Mouse (Mus musculus): ENCODE measurements at regions not wholly inside any gene's neighbourhood (a gene's known extent, or its start where the extent isn't known, plus 50 kb on each side); places are given as distances from the start of the nearest gene placed in this dataset.

DNA sequence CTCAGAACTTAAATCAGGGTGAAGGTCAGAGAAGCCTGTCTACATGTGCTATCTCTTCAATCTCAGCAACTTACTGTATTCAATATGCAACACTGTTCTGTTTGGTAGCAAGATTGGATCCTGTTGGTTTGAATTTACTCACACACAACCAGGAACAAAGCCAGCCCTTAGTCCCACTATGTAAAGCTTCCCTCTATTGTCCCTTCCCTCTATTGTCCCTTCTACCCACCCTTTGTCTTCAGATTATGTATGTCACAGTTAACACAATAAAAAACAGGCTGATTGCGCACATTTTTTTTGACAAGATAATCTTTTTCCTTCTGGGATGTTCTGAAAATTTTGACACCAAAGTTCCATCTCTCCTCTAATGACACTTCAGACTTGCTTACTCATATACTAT, 280.4 kb downstream of the Lrriq3 start:
- Histone ChIP-seq H3K9ac (no peak overlapping the region), H3K36me3 (no peaks in the 10 kb centered on the region), H3K4me1 (no peaks in the 10 kb centered on the region), H3K4me2 (no peak overlapping the region), H3K4me3 (no peak overlapping the region), H3K27me3 (no peaks in the 10 kb centered on the region), H3K9me3 (no peaks in the 10 kb centered on the region), H3K27ac (no peak overlapping the region)
- 95% methylated on average over 1 of the region's 1 CpGs for WGBS
- no peak for ATAC-seq (ENCODE audit: insufficient number of reproducible peaks, low FRiP score, low TSS enrichment, low read depth)

DNA sequence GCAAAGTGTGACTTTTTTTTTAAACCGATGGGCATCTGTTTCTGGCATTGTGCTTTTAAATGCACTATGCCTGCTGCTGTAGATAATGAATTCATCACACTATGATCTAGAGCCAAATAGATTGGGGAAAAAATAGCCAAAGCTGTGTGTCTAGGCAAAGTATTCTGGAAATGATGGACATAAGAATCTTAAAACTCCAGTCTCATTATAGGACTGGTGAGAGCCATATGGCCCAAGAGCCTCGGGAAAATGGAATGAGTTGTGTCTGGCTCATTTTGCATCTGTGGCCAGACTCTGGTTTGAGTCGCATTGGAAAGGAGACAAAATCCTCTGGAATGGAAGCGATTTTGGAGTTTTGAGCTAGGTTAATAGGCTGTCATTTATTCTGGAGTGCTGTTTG, 288.7 kb downstream of the Lrriq3 start:
- H3K4me2 ChIP-seq, result no peak overlapping the region
- no peaks in the 10 kb centered on the region for H3K27me3 ChIP-seq
- WGBS, result 68% methylated on average over 4 of the region's 4 CpGs
- H3K27ac ChIP-seq, result no peak overlapping the region
- H3K36me3 ChIP-seq, result no peaks in the 10 kb centered on the region
- no peaks in the 10 kb centered on the region for H3K9me3 ChIP-seq
- no peak for ATAC-seq (ENCODE audit: insufficient number of reproducible peaks, low FRiP score, low TSS enrichment, low read depth)
- no peaks in the 10 kb centered on the region for H3K4me1 ChIP-seq
- H3K4me3 ChIP-seq, result no peak overlapping the region
- H3K9ac ChIP-seq, result no peak overlapping the region

DNA sequence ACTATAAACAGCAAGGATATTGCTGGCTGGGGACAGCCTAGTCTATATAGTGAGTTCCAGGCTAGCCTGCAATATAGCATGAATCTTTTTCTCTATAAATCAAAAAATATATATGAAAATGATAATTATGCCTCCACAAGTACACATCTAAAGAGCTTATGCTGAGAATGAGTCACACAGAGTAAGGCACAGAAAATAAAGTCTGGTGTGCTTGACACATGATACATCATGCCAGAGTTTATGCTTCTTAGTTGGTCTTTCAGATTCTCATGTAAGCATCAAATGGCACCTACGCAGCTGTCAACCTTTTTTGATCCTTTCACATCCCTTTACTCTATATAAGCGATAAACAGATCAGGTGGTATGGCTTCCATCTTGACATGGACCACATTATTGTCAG, 289.6 kb downstream of the Lrriq3 start:
- no peak overlapping the region for H3K4me2 ChIP-seq
- WGBS, result 84% methylated on average over 2 of the region's 2 CpGs
- H3K27me3 ChIP-seq, result no peaks in the 10 kb centered on the region
- no peak overlapping the region for H3K27ac ChIP-seq
- H3K4me1 ChIP-seq, result no peaks in the 10 kb centered on the region
- no peak overlapping the region for H3K9ac ChIP-seq
- no peaks in the 10 kb centered on the region for H3K9me3 ChIP-seq
- no peaks in the 10 kb centered on the region for H3K36me3 ChIP-seq
- ATAC-seq (ENCODE audit: insufficient number of reproducible peaks, low FRiP score, low TSS enrichment, low read depth), result no peak
- H3K4me3 ChIP-seq, result no peak overlapping the region

DNA sequence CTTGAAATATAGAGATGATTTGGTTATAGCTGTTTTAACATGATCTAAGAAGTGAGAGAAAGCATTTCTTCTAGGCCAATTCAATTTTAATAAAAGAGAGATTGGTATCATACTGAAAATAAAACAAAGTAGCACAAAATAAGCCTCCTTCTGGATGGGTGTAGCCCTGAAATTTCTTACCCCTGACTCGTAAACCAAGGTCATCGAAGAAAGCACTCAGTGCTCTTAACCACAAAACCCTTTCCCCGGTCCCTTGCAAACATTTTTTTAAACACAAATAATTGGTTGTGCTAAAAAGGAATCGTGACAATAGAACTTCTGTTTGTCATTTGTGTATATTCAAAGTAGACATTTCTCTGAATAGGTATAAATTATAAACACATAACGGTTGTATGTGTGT, 297.4 kb downstream of the Lrriq3 start:
- H3K4me3 ChIP-seq, result no peak overlapping the region
- ATAC-seq (ENCODE audit: insufficient number of reproducible peaks, low FRiP score, low TSS enrichment, low read depth), result no peak
- H3K27me3 ChIP-seq, result no peaks in the 10 kb centered on the region
- H3K9me3 ChIP-seq, result no peaks in the 10 kb centered on the region
- no peaks in the 10 kb centered on the region for H3K4me1 ChIP-seq
- no peak overlapping the region for H3K9ac ChIP-seq
- H3K4me2 ChIP-seq, result no peak overlapping the region
- 77% methylated on average over 5 of the region's 5 CpGs for WGBS
- no peak overlapping the region for H3K27ac ChIP-seq
- H3K36me3 ChIP-seq, result no peaks in the 10 kb centered on the region

- H3K4me2 ChIP-seq, result no peak overlapping the region
- no peaks in the 10 kb centered on the region for H3K36me3 ChIP-seq
- no peak overlapping the region for H3K4me3 ChIP-seq
- H3K9ac ChIP-seq, result no peak overlapping the region
- no peaks in the 10 kb centered on the region for H3K4me1 ChIP-seq
- H3K27ac ChIP-seq, result no peak overlapping the region
- WGBS, result 76% methylated on average over 2 of the region's 2 CpGs
- no peak for ATAC-seq (ENCODE audit: insufficient number of reproducible peaks, low FRiP score, low TSS enrichment, low read depth)
- no peaks in the 10 kb centered on the region for H3K9me3 ChIP-seq
- H3K27me3 ChIP-seq, result no peaks in the 10 kb centered on the region
Observed at GRCm38 (mm10) chr3:155396134-155396533, 302.9 kb downstream of the Lrriq3 start.

DNA sequence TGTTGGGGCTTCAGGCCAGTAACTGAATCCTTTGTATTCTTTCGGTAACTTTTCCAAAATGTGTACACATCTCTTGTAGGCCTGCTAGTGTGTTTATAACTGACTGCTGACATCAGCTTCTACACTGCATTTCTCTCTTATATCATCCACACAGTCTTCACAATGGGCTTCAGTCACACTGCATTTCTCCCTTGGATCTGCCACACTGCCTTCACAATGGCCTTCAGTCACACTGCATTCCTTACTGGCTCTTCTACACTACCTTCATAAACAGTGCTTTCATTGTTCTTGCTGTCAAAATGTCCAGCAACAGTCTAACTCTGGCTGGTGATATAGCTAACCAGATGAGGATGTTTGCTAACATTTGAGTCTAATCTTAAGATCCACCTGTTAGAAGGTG, 308.5 kb downstream of the Lrriq3 start:
- H3K27me3 ChIP-seq, result no peaks in the 10 kb centered on the region
- H3K36me3 ChIP-seq, result no peaks in the 10 kb centered on the region
- no peak overlapping the region for H3K27ac ChIP-seq
- no peaks in the 10 kb centered on the region for H3K4me1 ChIP-seq
- ATAC-seq (ENCODE audit: insufficient number of reproducible peaks, low FRiP score, low TSS enrichment, low read depth), result no peak
- 94% methylated on average over 1 of the region's 1 CpGs for WGBS
- no peak overlapping the region for H3K4me2 ChIP-seq
- H3K9me3 ChIP-seq, result no peaks in the 10 kb centered on the region
- no peak overlapping the region for H3K9ac ChIP-seq
- no peak overlapping the region for H3K4me3 ChIP-seq

DNA sequence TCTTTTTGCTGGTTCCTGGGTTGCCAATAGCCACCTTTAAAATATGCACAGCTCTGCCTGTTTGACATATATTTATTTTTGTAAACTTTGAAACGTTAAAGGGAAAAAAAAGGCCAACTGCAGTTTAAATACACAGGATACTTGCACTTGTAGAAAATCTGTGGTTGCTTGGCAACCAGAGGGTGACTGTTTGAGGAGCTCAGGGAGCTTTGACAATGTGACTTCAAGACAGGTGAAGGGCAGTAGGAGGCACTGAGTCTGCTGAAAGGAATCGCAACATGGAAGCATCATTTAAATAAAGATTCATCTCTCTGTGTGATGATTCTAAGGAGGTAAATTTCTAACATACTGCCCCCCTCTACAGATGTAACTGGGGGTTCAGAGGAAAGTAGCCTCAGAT, 315.7 kb downstream of the Lrriq3 start:
- 50% methylated on average over 2 of the region's 2 CpGs for whole genome bisulfite sequencing
- Histone ChIP-seq H3K4me2 (no peak overlapping the region), H3K4me1 (no peaks in the 10 kb centered on the region), H3K36me3 (no peaks in the 10 kb centered on the region), H3K9ac (no peak overlapping the region), H3K27me3 (no peaks in the 10 kb centered on the region), H3K4me3 (no peak overlapping the region), H3K9me3 (no peaks in the 10 kb centered on the region), H3K27ac (no peak overlapping the region)
- no peak for ATAC-seq (ENCODE audit: insufficient number of reproducible peaks, low FRiP score, low TSS enrichment, low read depth)

GRCm38 (mm10) chr3:155409371-155409770, 316.1 kb downstream of the Lrriq3 start:
- H3K9ac ChIP-seq, result no peak overlapping the region
- H3K27me3 ChIP-seq, result no peaks in the 10 kb centered on the region
- no peak overlapping the region for H3K4me2 ChIP-seq
- WGBS, result 28% methylated on average over 2 of the region's 2 CpGs
- H3K36me3 ChIP-seq, result no peaks in the 10 kb centered on the region
- H3K4me3 ChIP-seq, result no peak overlapping the region
- ATAC-seq (ENCODE audit: insufficient number of reproducible peaks, low FRiP score, low TSS enrichment, low read depth), result no peak
- no peak overlapping the region for H3K27ac ChIP-seq
- no peaks in the 10 kb centered on the region for H3K4me1 ChIP-seq
- H3K9me3 ChIP-seq, result no peaks in the 10 kb centered on the region

GRCm38 (mm10) chr3:155409867-155410266, 316.6 kb downstream of the Lrriq3 start:
- no peak overlapping the region for H3K4me3 ChIP-seq
- H3K27ac ChIP-seq, result no peak overlapping the region
- no peaks in the 10 kb centered on the region for H3K4me1 ChIP-seq
- H3K36me3 ChIP-seq, result no peaks in the 10 kb centered on the region
- no peaks in the 10 kb centered on the region for H3K27me3 ChIP-seq
- 54% methylated on average over 2 of the region's 2 CpGs for WGBS
- H3K9ac ChIP-seq, result no peak overlapping the region
- H3K9me3 ChIP-seq, result no peaks in the 10 kb centered on the region
- no peak overlapping the region for H3K4me2 ChIP-seq
- ATAC-seq (ENCODE audit: insufficient number of reproducible peaks, low FRiP score, low TSS enrichment, low read depth), result no peak

- no peaks in the 10 kb centered on the region for H3K36me3 ChIP-seq
Observed at GRCm38 (mm10) chr3:155459701-155460481, 366.7 kb downstream of the Lrriq3 start.

DNA sequence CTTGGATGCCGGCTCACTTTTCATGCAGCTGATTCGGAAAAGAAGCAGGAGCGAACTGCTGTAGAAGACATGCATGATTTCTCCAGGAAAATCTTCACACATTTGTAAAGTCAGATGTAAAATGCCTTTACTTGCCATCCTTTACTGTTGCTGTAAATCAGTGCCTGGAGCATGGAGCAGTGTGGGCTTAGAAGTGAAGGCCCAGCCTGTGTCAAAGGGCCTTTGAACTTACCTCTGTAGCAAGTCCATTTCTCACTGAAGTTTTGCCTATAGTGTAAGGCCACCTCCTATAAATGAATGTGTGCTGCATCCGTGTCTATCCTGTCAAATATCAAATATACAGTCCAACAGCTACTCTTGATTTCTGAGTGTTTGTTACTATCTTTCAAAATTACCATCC, 368.9 kb downstream of the Lrriq3 start:
- Histone ChIP-seq H3K27me3 (no peaks in the 10 kb centered on the region), H3K4me2 (no peak overlapping the region), H3K4me1 (no peaks in the 10 kb centered on the region), H3K4me3 (no peak overlapping the region), H3K36me3 (no peaks in the 10 kb centered on the region), H3K9ac (no peak overlapping the region), H3K27ac (no peak overlapping the region), H3K9me3 (no peaks in the 10 kb centered on the region)
- whole genome bisulfite sequencing, result 81% methylated on average over 4 of the region's 4 CpGs
- ATAC-seq (ENCODE audit: insufficient number of reproducible peaks, low FRiP score, low TSS enrichment, low read depth), result no peak

More at GRCm38 (mm10) chr3:155459701-155460481, 366.7 kb downstream of the Lrriq3 start:
- Histone ChIP-seq H3K4me2 (no peak overlapping the region), H3K4me3 (no peak overlapping the region), H3K9ac (no peak overlapping the region), H3K27me3 (no peaks in the 10 kb centered on the region), H3K4me1 (no peaks in the 10 kb centered on the region), H3K27ac (no peak overlapping the region), H3K9me3 (no peaks in the 10 kb centered on the region)
- ATAC-seq (ENCODE audit: insufficient number of reproducible peaks, low FRiP score, low TSS enrichment, low read depth), result no peak
- WGBS, result 86% methylated on average over 16 of the region's 16 CpGs

DNA sequence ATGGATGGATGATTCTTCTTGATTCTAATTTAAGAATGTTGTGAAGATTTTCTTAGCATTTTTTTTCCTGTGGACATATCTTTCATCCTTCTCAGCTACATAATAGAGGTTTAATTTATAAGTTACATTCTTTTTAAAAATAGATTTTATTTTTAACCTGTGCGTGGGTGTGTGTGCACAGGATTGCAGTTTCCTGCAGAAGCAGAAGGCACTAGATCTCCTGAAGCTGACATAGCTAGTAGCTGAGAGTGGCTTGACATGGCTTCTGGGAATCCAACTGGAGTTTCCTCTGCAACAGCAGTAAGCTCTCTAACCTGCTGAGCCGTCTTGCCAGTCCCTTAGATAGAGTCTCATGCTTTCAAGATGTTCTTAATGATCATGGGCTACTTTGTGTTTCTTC, 377.5 kb downstream of the Lrriq3 start:
- Histone ChIP-seq H3K4me2 (no peak overlapping the region), H3K27me3 (no peaks in the 10 kb centered on the region), H3K36me3 (no peaks in the 10 kb centered on the region), H3K27ac (no peak overlapping the region), H3K4me1 (no peaks in the 10 kb centered on the region), H3K9ac (no peak overlapping the region), H3K9me3 (no peaks in the 10 kb centered on the region), H3K4me3 (no peak overlapping the region)
- no peak for ATAC-seq (ENCODE audit: insufficient number of reproducible peaks, low FRiP score, low TSS enrichment, low read depth)
- WGBS, result 74% methylated on average over 2 of the region's 2 CpGs

DNA sequence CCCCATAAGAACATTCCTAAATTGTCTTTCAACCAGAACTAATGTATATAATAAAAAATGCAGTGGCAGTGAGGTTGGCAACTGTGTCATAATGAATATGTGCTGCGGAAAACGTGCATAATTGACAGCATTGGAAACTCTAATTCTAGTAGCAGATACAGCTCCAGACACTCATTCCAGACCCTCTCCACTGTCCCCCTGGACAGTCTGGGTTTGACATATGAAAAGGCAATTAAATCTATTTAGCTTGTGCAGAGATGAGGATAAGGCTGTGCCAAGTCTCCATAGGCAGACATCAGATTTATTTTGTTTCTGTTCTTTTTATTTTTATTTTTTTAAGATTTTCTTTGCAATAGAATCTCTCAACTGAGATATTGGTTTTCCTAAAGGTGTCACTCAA, 392.3 kb downstream of the Lrriq3 start:
- H3K9me3 ChIP-seq, result no peaks in the 10 kb centered on the region
- no peak overlapping the region for H3K4me2 ChIP-seq
- H3K27me3 ChIP-seq, result no peaks in the 10 kb centered on the region
- no peak overlapping the region for H3K9ac ChIP-seq
- ATAC-seq (ENCODE audit: insufficient number of reproducible peaks, low FRiP score, low TSS enrichment, low read depth), result no peak
- no peaks in the 10 kb centered on the region for H3K36me3 ChIP-seq
- H3K27ac ChIP-seq, result no peak overlapping the region
- H3K4me1 ChIP-seq, result no peaks in the 10 kb centered on the region
- H3K4me3 ChIP-seq, result no peak overlapping the region
- WGBS, result 66% methylated on average over 2 of the region's 2 CpGs
